Mouse (Mus musculus) bone marrow macrophage, adult 2 months (primary cell): Measurements from ENCODE around the gene Pdcl3. TPM values are rescaled to one million over a fixed set of nuclear protein-coding genes. Genes with fewer than 3 reads are reported as not detected.

ENCODE experiments used
- H3K27ac ChIP-seq: 2 replicates; pipeline ENCODE4 v1.5.1; 2012; ENCODE audit warnings: low read depth, low read length; ENCODE audit not compliant: insufficient read depth
- H3K4me1 ChIP-seq: 2 replicates; pipeline ENCODE4 v1.6.1; 2012; ENCODE audit warnings: low read length; ENCODE audit not compliant: control insufficient read depth, insufficient read depth
- H3K4me3 ChIP-seq: 2 replicates; pipeline ENCODE4 v1.5.1; 2012; ENCODE audit warnings: mild to moderate bottlenecking, low read length, moderate library complexity; ENCODE audit not compliant: insufficient read depth
- CTCF ChIP-seq: IDR thresholded peaks from 2 replicates; pipeline ENCODE4 v1.5.1; 2012; ENCODE audit warnings: low read depth, mild to moderate bottlenecking, low read length, moderate library complexity
- POLR2A ChIP-seq: IDR thresholded peaks from 2 replicates; pipeline ENCODE4 v1.6.1; 2012; ENCODE audit warnings: mild to moderate bottlenecking, low read depth, low read length, borderline replicate concordance
- polyA plus RNA-seq: library from polyadenylated mRNA; stranded (reverse); fragments of >200 nt; gene quantifications from 2 replicates; pipeline ENCODE4 v1.2.4, GENCODE M21; 2012; ENCODE audit not compliant: missing spikeins, insufficient read depth, insufficient read length

The Pdcl3 gene
- 84.9 and 104 TPM in 2 replicates for polyA plus RNA-seq

DNA sequence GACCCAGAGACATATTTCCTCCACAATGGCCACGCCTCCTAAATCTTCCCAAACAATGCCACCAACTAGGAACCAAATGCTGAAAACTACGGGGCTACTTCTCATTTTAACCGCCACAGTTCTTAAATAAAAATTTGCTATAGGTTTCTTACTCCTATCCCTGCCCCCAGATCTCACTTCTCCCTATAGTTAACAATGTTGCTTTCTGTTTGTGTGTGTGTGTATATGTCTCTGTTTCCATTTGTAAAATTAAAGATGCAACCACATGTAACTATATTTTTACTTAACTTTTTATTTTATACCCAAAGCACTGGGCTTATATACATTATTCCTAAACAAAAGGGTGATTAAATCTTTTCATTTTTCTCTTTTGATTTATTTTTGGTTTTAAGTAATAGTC is at the start of gene Pdcl3:
Gene Pdcl3, plus strand, starts transcription at position 301 of the 400 bp plus-strand sequence.
- TF ChIP-seq POLR2A (no peak), CTCF (no peak)
- peaks cover 6% of the 10 kb centered on the region for H3K4me1 ChIP-seq
- no peak within 1 kb of the TSS for H3K4me3 ChIP-seq
- H3K27ac ChIP-seq, result no peak within 1 kb of the TSS

DNA sequence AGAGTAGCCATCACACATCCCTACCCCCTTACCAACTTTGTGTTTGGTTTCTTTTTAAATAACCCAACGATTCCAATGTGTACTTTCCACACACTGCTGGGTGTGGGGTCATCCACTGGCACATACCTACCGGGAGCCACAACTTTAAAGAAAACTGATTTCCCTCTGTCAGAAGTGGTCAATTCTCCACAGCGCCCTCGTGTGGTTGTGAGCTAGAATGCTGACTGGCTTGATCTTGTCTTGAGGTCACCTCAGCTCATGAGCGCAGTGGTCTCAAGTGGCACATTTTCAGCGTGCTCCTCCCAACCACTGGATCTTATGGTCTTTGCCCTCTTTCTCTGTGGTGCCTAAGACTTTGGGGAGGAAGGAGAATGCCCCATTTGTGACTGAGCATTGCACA is 48.6 kb upstream of the Pdcl3 start:
- TF ChIP-seq POLR2A (no peak), CTCF (peak; percentile 63)
- H3K4me3 ChIP-seq, result no peak overlapping the region
- H3K27ac ChIP-seq, result no peak overlapping the region
- no peaks in the 10 kb centered on the region for H3K4me1 ChIP-seq

DNA sequence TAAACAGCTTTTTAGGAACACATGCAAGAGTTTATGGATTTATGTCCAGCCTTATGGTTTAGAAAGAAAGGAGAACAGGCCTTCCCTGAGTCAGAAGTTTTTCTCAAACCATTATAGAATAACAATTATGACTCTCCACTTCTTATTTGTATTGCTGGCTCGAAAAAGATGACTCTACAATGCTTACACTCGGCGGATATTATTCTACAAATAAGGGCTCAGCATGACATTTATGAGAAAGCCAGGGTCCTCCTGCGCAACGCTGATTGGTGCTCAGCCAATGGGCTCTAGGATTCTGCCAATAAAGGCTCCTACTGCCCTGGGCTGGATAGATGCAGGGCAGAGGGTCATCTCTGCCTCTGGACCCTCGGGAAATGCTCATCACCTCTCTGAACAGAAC is 46.6 kb upstream of the Pdcl3 start, which contains the start of gene Nms:
Gene Nms, plus strand, starts transcription at position 301 of the 400 bp plus-strand sequence.
- Histone ChIP-seq H3K27ac (no peak within 1 kb of the TSS), H3K4me3 (no peak within 1 kb of the TSS), H3K4me1 (no peaks in the 10 kb centered on the region; the same call in 1 of the 2 replicates)
- TF ChIP-seq POLR2A (no peak), CTCF (no peak)

DNA sequence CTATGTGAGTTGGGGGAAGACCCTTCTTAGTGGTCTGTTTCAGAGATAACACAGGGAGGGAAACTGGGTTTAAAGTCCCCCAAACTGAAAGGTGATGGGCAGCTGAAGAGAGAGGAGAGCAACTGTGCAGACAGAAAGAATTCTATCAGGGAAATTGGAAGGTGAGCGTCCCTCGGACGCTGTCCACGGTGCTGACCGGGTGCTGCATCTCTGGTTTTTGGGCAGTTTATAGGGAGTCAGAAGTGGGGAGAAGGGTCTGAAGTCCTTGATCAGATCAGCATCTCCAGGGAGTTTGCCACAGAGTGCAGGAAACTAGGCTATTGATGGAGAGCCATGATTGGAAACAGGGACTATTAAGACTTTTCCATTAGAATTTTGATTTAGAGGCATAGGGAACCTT is 45.8 kb upstream of the Pdcl3 start:
- no peak overlapping the region for H3K27ac ChIP-seq
- H3K4me1 ChIP-seq, result peaks cover 3% of the 10 kb centered on the region; the same call in 1 of the 2 replicates
- H3K4me3 ChIP-seq, result no peak overlapping the region
- TF ChIP-seq POLR2A, result no peak
- no peak for TF ChIP-seq CTCF

DNA sequence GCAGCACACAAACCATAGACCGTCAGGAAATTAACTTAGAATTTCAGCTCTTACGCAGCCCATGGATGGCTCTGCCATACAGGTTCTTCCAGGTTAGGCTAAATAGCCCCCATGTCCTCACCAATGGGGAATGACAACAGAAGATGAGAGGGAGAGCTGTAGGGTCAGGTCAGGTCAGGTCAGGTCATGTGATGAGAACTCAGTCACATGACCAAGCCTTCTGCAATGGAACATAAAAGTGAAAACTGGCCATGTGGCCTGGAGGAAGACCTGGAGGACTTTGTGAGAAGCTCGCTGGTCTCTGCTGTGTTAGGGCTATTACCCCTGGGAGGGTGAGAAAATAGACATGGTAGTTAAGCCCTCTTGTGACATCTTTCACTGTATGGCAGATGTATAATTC is 29.0 kb upstream of the Pdcl3 start:
- H3K4me1 ChIP-seq, result no peaks in the 10 kb centered on the region; the same call in 1 of the 2 replicates

DNA sequence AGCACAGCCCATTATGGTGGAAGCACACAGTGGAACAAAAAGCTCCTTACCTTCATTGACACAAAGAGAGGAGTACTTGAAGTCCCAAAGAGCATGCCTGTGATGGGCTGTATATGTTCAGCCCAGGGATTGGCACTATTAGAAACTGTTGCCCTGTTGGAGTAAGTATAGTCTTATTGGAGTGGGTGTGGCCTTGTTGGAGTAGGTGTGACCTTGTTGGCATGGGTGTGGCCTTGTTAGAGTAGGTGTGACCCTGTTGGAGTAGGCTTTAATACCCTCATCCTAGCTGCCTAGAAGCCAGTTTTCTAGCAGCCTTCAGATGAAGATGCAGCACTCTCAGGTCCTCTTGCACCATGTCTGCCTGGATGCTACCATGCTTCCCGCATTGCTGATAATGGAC is 16.3 kb upstream of the Pdcl3 start:
- H3K27ac ChIP-seq, result no peak overlapping the region
- TF ChIP-seq CTCF, result no peak
- TF ChIP-seq POLR2A, result no peak

More for the DNA sequence above, 29.0 kb upstream of the Pdcl3 start:
- no peak overlapping the region for H3K27ac ChIP-seq
- no peak overlapping the region for H3K4me3 ChIP-seq
- TF ChIP-seq POLR2A (no peak), CTCF (no peak)

DNA sequence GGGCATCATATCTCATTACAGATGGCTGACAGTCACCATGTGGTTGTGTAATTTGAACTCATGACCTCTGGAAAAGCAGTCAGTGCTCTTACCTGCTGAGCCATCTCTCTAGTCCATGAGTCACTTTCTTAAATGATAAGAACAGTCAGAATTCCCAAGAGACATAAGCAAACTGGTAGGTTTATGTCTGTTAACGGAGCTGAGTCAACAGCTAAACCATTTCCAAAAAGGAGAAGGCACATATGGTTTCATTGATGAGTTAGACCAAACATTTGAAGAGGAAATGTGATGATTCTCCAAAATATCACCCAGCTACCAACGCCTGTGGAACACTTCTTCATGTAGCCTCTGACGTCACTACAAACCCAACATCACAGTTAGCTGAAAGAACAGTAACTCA is 13.7 kb upstream of the Pdcl3 start:
- Histone ChIP-seq H3K27ac (no peak overlapping the region), H3K4me1 (no peaks in the 10 kb centered on the region; the same call in 1 of the 2 replicates), H3K4me3 (no peak overlapping the region)
- TF ChIP-seq POLR2A, result no peak
- TF ChIP-seq CTCF, result no peak

More for the DNA sequence above, 16.3 kb upstream of the Pdcl3 start:
- no peaks in the 10 kb centered on the region; the same call in 1 of the 2 replicates for H3K4me1 ChIP-seq
- no peak overlapping the region for H3K4me3 ChIP-seq

DNA sequence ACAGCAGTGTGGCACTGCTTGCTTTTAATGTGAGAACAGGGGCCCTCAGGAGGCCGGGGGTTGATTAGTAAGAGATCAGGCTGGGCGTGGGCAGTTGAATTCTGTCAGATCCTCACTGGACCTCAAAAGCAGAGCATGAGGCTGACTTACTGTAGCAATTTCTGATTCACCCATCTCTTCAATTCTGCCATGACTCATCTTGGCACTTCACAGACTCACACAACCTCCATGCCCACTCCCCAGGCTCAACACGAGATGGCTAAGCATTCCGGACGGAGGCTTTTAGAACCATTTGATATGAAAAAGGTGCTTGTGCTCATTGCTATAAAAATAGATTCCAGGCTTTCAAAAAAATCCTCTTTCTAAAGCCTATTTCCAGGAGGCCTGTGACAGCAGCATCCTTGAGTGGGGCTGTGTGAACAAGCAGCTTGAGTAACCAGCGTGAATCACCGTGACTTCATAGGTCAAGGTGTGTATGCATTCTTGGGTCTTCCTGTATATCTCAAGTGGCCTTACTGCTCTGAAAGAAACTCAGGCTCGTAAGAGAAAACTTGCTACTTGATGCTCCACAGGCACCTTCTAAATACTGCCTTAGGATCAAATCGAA is 12.3 kb upstream of the Pdcl3 start:
- no peaks in the 10 kb centered on the region; the same call in 1 of the 2 replicates for H3K4me1 ChIP-seq
- no peak for TF ChIP-seq POLR2A
- TF ChIP-seq CTCF, result no peak
- no peak overlapping the region for H3K27ac ChIP-seq
- H3K4me3 ChIP-seq, result no peak overlapping the region

DNA sequence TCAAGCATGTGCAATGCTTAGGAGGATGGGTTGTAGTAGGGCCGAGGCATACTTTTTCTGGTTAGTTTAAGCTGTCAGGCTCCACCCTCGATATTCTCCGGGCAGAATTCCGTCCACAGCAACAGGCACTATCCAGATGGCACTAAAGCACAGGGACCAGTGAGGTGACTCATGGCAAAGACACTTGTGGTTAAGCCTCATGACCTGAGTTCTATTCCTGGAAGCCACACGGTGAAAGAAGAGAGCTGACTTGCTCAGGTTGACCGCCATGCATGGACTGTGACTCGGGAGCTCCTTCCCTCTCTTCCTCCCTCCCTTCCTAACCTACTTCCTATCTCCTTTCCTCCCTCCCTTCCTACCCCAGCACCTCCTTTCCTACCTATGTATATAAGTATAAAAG is 5.5 kb upstream of the Pdcl3 start:
- no peak overlapping the region for H3K27ac ChIP-seq

DNA sequence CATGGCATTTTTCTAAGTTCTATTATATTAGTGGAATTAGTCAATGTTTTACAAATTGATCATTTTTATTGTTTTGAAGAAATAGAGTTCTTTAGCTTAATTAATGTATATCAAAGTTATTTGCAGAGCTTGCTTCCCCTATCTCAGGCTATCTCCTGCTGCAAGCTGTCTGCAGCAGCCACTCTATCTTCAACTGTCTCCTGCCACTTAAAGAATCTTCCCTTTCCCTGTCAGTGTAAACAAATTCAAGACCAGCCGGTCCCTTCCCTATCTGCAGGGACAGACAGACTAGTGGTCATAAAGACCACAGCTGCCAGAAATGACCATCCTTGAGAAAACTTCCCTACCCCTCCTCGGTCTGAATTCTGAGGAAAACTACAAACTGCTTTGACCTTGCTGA is 1.5 kb upstream of the Pdcl3 start:
- H3K4me3 ChIP-seq, result no peak overlapping the region
- no peak overlapping the region for H3K27ac ChIP-seq
- H3K4me1 ChIP-seq, result peaks cover 3% of the 10 kb centered on the region
- no peak for TF ChIP-seq CTCF
- no peak for TF ChIP-seq POLR2A

More for the DNA sequence above, 5.5 kb upstream of the Pdcl3 start:
- TF ChIP-seq POLR2A (no peak), CTCF (no peak)
- Histone ChIP-seq H3K4me1 (no peaks in the 10 kb centered on the region), H3K4me3 (no peak overlapping the region)
